Mouse (Mus musculus) left cerebral cortex, postnatal 10 days (tissue): ENCODE results near the gene Ssxa1. TPM values are rescaled to one million over a fixed set of nuclear protein-coding genes. Genes with fewer than 3 reads are reported as not detected.
"Not testable (repeated sequence)": the region's sequence is repeated elsewhere in the genome, so short reads cannot be mapped to it uniquely, and the experiment has no call there.

ENCODE experiments used
- DNase-seq, 2 experiments: peaks; one replicate each; pipeline ENCODE4 v3.0.0; 2021 to 2022; ENCODE audit warnings: low spot score in 2 of 2, mixed read lengths in 1 of 2; ENCODE audit errors: extremely low spot score in 1 of 2
- intact Hi-C: fragments of 180-260 bp; cut with DNase I; formaldehyde crosslinking; loops from one replicate; pipeline ENCODE4 v1.15.1; 2025
- total RNA-seq, 2 experiments: library from RNA; stranded (reverse); gene quantifications; 2 replicates each; pipeline ENCODE4 v1.2.3; 2021

Gene Ssxa1
- total RNA-seq = not detected

- intact Hi-C loops = no loop called here
Measured at GRCm38 (mm10) chrX:21115520-21115919, at the start of gene Ssxa1. Gene Ssxa1, plus strand, starts transcription at chrX:21115820.

GRCm38 (mm10) chrX:21068106-21068505, 47.5 kb upstream of the Ssxa1 start, which contains the start of gene Spaca5:
Gene Spaca5, plus strand, starts transcription at chrX:21068406.
- intact Hi-C loops = no loop called here
- no peak for DNase-seq

More at GRCm38 (mm10) chrX:21115520-21115919, at the start of gene Ssxa1:
- no peak for DNase-seq

GRCm38 (mm10) chrX:21088645-21088982, 27.0 kb upstream of the Ssxa1 start:
- intact Hi-C loops = no loop called here

GRCm38 (mm10) chrX:21088983-21089866, 26.4 kb upstream of the Ssxa1 start, which contains the start of gene Zfp300:
Gene Zfp300, minus strand, starts transcription at chrX:21089527.
- peak; percentile 70 to 77 for DNase-seq
- intact Hi-C loops = no loop called here

More at GRCm38 (mm10) chrX:21088645-21088982, 27.0 kb upstream of the Ssxa1 start:
- DNase-seq = no peak

GRCm38 (mm10) chrX:21089867-21090239, 25.8 kb upstream of the Ssxa1 start:
- intact Hi-C loops = no loop called here
- no peak for DNase-seq

GRCm38 (mm10) chrX:21146675-21147074, 31.1 kb downstream of the Ssxa1 start:
- DNase-seq = peak in 1 of 2 experiments; percentile 11
- intact Hi-C loops = not testable (repeated sequence)

Other genes with a start within 250 kb of the Ssxa1 start
- gene Timp1, start 245.7 kb upstream of the Ssxa1 start, total RNA-seq = 1 to 10 TPM; 1.1 to 1.3 TPM
- 100 to 1,000 TPM; 450 to 457 TPM for gene Syn1, start 194.8 kb upstream of the Ssxa1 start, total RNA-seq
- 1 to 10 TPM; 7.4 to 9.0 TPM for gene Cfp, start 184.3 kb upstream of the Ssxa1 start, total RNA-seq
- 10 to 100 TPM; 30.2 to 30.7 TPM for gene Elk1, start 165.2 kb upstream of the Ssxa1 start, total RNA-seq
- gene Uxt, start 153.8 kb upstream of the Ssxa1 start, total RNA-seq = 10 to 100 TPM; 10.5 to 11.7 TPM
- 1 to 10 TPM; 8.4 to 9.8 TPM for gene Zfp182, start 53.5 kb upstream of the Ssxa1 start, total RNA-seq
- not detected for gene Spaca5, start 47.4 kb upstream of the Ssxa1 start, total RNA-seq
- 1 to 10 TPM; 4.0 to 4.5 TPM for gene Zfp300, start 26.3 kb upstream of the Ssxa1 start, total RNA-seq
- not detected for gene Gm21876, start 59.8 kb downstream of the Ssxa1 start, total RNA-seq